Mouse (Mus musculus): ENCODE results near the gene P3h4.

P3h4 gene

DNA sequence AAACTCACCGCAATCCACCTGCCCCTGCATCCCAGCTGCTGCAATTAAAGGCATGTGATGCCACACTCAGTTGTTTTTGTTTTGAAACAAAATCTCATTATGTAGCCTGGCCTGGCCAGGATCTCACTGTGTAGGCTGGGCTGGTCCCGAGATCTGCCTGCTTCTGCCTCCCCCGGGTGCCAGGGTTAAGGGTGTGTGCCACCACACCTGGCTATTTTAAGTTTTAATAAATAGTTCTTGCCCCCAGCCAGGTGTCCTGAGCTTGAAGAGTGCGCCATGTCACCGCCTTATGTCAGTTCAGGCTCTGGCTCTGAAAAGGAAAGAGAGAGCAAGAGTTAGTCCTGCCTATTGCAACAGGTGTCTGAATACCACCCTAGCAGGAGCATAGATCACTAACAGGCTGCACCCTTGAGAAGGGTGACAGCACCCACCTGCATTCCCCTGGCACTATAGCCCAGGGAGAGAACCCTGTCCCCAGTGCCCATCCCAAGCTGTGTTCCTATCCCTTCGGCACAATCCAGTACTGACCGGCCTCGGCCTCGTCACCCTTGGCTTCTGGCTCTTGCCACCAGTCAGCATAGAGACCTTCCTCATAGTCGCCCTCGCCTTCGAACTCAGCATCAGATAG is 5.7 kb downstream of the P3h4 start:
- no peak for DNase-seq (ENCODE audit: low spot score in 2 of 2)

DNA sequence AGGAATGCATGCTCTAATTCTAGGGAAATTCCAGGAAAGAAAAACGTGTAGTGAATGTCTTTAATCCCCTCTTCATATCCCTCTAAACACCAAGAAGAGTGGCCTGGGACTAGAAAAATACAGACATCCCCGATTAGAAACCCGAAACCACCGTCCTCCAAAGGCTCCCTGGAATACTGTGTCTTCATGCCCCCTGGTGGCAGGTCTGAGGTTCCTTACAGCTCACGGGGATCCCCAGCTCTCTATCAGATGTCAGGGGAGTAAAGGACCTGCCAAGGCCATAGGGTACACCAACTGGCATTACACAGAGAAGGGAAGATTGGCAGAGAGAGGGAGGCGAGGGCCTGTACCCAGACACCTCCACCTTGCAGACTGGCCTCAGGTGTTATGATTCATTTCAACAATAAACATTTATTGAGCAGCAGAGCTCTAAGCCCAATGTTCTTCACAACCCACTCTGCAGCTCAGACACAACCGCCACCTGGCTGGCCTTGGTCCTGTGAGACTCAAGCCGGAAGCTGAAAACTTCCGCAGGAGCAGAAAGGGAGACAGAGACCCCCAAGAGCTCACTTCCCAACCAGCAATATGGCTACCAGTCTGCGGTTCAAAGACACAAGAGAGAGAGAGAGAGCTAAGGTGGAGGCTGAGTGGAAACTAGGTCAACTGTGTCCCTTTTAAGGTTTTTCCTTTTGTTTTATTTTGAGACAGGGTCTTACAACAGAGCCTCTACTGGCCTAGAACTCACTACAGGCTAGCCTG is 6.4 kb downstream of the P3h4 start:
- peak in 1 of 2 experiments; percentile 41 for DNase-seq (ENCODE audit: low spot score in 2 of 2)

GRCm38 (mm10) chr11:100406995-100407705 is 7.5 kb downstream of the P3h4 start:
- DNase-seq (ENCODE audit: low spot score in 2 of 2): no peak

GRCm38 (mm10) chr11:100406273-100406672 is 8.4 kb downstream of the P3h4 start:
- no peak for DNase-seq (ENCODE audit: low spot score in 2 of 2)

DNA sequence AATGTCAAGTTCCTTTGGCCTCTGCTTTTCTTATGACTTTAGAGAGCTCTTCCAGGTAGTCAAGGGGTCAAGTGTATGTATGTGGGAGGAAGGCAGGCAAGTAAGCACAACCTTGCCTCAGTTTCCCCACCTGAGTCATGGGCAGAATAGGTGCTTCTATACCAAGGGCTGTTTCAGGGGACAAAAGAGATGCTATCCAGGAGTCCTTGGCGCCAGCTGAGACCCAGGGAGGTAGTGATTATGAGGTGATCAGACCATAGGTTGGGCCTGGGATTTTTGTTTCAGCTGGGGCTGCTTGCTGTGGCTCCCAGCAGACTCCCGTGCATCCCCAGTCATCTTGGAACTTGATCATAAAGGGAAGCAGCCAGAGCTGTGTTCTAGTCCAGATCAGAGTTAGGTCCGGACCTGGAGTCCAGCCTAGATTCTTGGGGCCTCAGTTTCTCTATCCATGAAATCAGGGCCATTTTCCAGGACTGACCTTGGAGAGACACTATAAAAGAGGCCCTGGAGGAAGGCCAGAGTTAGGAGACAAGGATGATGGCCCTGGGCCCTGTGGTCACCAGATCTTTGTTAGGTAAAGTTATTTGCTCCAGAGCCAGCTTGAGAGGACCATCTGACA is 10.1 kb downstream of the P3h4 start:
- no peak for DNase-seq (ENCODE audit: low spot score in 2 of 2)

DNA sequence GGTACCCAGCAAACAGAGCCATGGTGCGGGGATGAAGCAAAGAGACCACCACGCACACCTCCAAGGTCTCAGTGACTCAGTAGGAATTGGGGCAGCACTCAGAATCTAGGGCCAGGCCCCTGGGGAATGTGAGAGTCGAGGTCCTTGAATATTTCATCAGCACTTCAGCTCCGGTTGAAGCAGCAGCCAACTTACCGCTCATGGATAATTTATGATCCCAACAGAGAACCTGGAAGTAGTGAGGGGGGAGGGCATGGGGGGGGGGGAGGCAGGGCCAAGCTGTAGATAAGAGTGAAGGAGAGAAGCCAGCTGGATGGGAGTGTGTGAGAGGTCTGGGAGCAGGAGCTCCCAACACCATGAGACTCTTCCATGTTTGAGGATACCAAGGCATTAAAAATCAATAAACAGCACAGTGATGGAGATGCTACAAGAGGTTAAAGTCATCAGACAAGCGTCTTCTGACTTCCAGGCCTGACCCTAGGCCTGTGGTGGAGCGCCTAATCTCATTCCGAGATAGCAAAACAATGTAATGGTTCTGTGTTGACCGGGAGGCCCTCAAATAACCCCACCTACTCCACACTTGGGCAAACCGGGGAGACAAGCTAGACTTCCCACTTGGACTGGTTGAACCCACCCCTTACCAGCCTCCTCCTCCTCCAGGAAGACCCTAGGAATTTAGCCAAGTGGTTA is 11.0 kb downstream of the P3h4 start:
- DNase-seq (ENCODE audit: low spot score in 2 of 2): no peak

DNA sequence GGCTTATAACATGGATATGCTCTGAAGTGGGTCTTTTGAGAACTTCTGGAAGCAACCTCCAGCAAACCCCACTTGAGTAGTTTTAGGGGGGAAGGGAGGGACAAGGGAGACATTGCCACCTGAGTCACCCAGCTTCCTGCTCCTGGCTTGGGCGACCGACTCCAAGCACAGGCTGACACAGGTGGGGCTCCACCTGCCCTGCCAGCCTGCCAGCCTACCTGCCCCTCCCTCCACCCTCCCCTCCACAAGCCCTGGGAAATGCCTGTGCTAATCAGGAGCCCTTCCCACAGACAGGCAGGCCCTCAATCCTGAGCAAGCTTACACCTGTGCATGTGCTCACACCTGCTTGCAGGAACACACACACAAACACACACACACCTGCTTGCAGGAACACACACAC is 12.0 kb downstream of the P3h4 start:
- no peak for DNase-seq (ENCODE audit: low spot score in 2 of 2)

- DNase-seq (ENCODE audit: low spot score in 2 of 2): no peak
Observed at GRCm38 (mm10) chr11:100402240-100402639, 12.4 kb downstream of the P3h4 start.

DNA sequence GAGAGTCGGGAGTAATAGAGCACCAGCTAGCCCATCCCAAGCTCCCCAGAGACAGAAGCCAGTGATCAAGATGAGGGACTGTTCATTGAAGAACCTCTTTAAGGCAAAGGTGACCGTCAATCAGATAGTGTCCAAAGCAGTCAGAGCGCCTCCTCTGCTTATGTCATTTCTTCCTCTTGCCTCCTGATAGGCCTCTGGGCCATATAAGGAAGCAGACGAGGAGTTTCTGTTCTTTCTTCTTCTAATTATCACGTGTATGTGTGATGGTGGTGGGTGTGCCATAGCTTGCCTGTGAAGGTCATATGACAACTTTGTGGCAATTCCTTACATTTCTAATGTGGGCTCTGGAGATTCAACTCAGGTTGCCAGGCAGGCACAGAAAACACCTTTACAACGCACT is 13.8 kb downstream of the P3h4 start:
- no peak for DNase-seq (ENCODE audit: low spot score in 2 of 2)

- no peak for DNase-seq (ENCODE audit: low spot score in 2 of 2)
Observed at GRCm38 (mm10) chr11:100399727-100400538, 14.7 kb downstream of the P3h4 start.

- no peak for DNase-seq (ENCODE audit: low spot score in 2 of 2)
Observed at GRCm38 (mm10) chr11:100399320-100399719, 15.3 kb downstream of the P3h4 start.

- no peak for DNase-seq (ENCODE audit: low spot score in 2 of 2)
Observed at GRCm38 (mm10) chr11:100398517-100398916, 16.1 kb downstream of the P3h4 start.

- peak; percentile 87 to 91 for DNase-seq (ENCODE audit: low spot score in 2 of 2)
Observed at GRCm38 (mm10) chr11:100397600-100398389, 16.8 kb downstream of the P3h4 start, which contains the start of gene Jup. TSS of gene Jup (minus strand) at chr11:100397763.

- peak in 1 of 2 experiments; percentile 45 for DNase-seq (ENCODE audit: low spot score in 2 of 2)
Observed at GRCm38 (mm10) chr11:100396886-100397599, 17.6 kb downstream of the P3h4 start.

- no peak for DNase-seq (ENCODE audit: low spot score in 2 of 2)
Observed at GRCm38 (mm10) chr11:100395861-100396631, 18.6 kb downstream of the P3h4 start.

DNA sequence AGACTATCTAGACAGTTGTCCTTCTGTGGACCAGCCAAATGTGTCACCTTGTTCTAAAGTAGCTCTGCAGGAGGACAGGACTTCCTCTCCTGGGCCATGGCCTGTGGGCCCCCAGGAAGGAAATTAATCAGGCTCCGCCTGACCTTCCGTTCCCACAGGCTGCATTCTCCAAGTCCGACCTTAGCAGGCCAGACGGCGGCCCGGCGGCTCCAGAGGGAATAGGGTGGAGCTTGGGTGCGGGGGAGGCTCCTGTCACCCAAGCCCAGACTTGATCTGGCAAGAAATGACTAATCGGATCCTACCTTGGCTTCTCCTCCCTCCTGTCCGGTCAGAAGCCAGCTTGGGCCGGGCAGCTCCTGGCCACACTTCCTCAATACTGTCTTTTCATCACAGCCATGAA is 19.4 kb downstream of the P3h4 start:
- DNase-seq (ENCODE audit: low spot score in 2 of 2): no peak

GRCm38 (mm10) chr11:100394353-100395074 is 20.1 kb downstream of the P3h4 start:
- DNase-seq (ENCODE audit: low spot score in 2 of 2): no peak

DNA sequence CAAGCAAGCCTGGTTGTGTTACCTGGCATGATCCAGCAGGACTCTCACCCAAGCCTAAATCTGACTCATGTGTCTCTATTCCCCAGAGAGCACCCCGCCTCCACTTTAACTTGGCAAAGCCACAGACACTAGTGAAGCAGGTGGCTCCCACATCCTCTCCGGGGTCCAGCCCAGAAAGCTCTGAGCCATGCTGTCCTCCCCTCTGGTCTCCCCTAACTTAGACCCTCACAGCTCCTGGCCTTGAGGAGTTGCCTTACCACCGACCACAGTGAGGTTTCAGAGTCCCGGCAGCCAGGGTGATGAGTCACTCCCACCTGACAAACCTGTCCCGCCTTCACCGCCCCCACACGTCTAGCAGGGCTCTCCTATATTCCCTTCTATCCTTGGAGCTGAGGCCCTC is 20.9 kb downstream of the P3h4 start:
- no peak for DNase-seq (ENCODE audit: low spot score in 2 of 2)

Data from spleen, postnatal 14 days (tissue).